Mouse (Mus musculus) E14TG2a.4 (cell line): ENCODE measurements at regions not wholly inside any gene's neighbourhood (a gene's known extent, or its start where the extent isn't known, plus 50 kb on each side); places are given as distances from the start of the nearest gene placed in this dataset.

ENCODE experiments used
- CTCF ChIP-seq: conservative IDR thresholded peaks from 2 replicates; pipeline ENCODE4 v1.5.1; 2014; ENCODE audit warnings: low read length
- NANOG ChIP-seq: IDR thresholded peaks from 2 replicates; pipeline ENCODE4 v1.6.1; 2014; ENCODE audit warnings: borderline replicate concordance, low read length, mixed read lengths

DNA sequence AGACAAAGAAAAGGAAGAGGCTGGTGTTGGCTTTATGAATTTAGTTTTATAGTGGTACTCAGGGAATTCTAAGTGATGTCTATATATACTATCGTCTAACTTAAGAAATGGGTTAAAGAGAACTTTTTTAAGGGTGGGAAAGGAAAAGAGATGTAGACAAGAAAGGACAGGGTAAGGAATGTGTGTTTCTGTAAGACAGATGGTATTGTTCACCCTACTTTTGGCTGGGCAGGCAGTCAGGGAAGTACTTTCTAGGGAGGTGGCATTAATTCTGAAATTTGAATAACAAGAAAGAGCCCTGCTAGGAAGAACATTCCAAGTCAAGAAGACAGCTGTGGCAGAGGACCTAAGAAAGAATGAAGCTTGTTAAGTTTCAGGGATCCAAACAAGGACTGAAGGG lies 263.0 kb downstream of the Pik3r1 start:
- TF ChIP-seq CTCF (no peak), NANOG (no peak)
